Mouse (Mus musculus) neural tube, embryonic 14.5 days (tissue): ENCODE data around the gene Zbtb11. TPM values are rescaled to one million over a fixed set of nuclear protein-coding genes. Genes with fewer than 3 reads are reported as not detected.
"Not testable (repeated sequence)": the region's sequence is repeated elsewhere in the genome, so short reads cannot be mapped to it uniquely, and the experiment has no call there.

ENCODE experiments used
- ATAC-seq: fragments of 200-750 bp; cut with Nextera tagmentation; 2 replicates; pipeline ENCODE4 v1.8.0; 2017; ENCODE audit warnings: low read depth, mild to moderate bottlenecking, moderate TSS enrichment, moderate library complexity
- H3K27ac ChIP-seq: fragments of 300-500 bp; sonication (generic); 2 replicates; pipeline ENCODE4 v1.5.1; 2014; ENCODE audit warnings: low read depth, mild to moderate bottlenecking, control low read depth, low read length, moderate library complexity, mixed read lengths
- H3K27me3 ChIP-seq: fragments of 300-500 bp; sonication (generic); 2 replicates; pipeline ENCODE4 v1.6.1; 2014; ENCODE audit warnings: low read length; ENCODE audit not compliant: control insufficient read depth, insufficient read depth
- H3K36me3 ChIP-seq: fragments of 300-500 bp; sonication (generic); 2 replicates; pipeline ENCODE4 v1.6.1; 2014; ENCODE audit warnings: low read length, mixed read lengths; ENCODE audit not compliant: control insufficient read depth, insufficient read depth
- H3K4me1 ChIP-seq: fragments of 300-500 bp; sonication (generic); 2 replicates; pipeline ENCODE4 v1.6.1; 2014; ENCODE audit warnings: low read length; ENCODE audit not compliant: control insufficient read depth, insufficient read depth
- H3K4me2 ChIP-seq: fragments of 300-500 bp; sonication (generic); 2 replicates; pipeline ENCODE4 v1.6.1; 2014; ENCODE audit warnings: mild to moderate bottlenecking, low read depth, low read length, control low read depth
- H3K4me3 ChIP-seq: fragments of 300-500 bp; sonication (generic); 2 replicates; pipeline ENCODE4 v1.5.1; 2014; ENCODE audit warnings: low read depth, low read length, control low read depth, mixed read lengths
- H3K9ac ChIP-seq: fragments of 300-500 bp; sonication (generic); replicated peaks from 2 replicates; pipeline ENCODE4 v1.6.1; 2014; ENCODE audit warnings: low read depth, mild to moderate bottlenecking, control low read depth, low read length, mixed read lengths
- H3K9me3 ChIP-seq: fragments of 300-500 bp; sonication (generic); 2 replicates; pipeline ENCODE4 v1.6.1; 2016; ENCODE audit warnings: low read length; ENCODE audit not compliant: control insufficient read depth
- WGBS: fragments of 180-500 bp; shearing (Covaris S2); extraction: QIAGEN DNeasy Blood & Tissue Kit; methylation state at CpG from one replicate; pipeline ENCODE4 v1.1.7; 2014; 5-methylcytosine and 5-hydroxymethylcytosine counted together
- polyA plus RNA-seq: library from polyadenylated mRNA; unstranded; fragments of >200 nt; fragmentation: Nextera tagmentation; extraction: Ambion mirVana; gene quantifications from 2 replicates; pipeline ENCODE4 v1.2.1, GENCODE M21; 2014

Gene Zbtb11
- polyA plus RNA-seq, 1 experiment from 2014 or later: 30.6 TPM

DNA sequence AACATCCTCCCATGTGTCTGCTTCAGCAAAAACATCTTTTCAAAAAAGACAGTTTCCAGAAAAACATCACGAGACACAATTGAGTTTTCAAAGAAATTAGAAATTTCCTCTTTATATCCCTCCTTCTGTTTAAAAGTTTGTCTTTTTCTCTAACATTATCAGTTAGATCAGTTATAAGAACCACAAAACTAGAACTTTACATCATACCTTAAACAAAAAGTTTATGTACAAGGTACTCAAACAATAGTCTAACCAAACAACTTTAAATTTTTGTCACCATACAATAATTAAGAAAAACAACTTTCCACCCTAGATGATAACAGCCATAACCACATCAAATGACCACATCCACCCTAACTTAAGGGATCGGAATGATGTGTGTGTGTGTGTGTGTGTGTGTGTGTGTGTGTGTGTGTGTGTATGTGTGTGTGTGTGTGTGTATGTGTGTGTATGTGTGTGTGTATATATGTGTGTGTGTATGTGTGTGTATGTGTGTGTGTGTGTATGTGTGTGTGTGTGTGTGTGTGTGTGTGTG is 25.7 kb upstream of the Zbtb11 start:
- not testable (repeated sequence) for H3K9me3 ChIP-seq, H3K27ac ChIP-seq, H3K36me3 ChIP-seq, H3K9ac ChIP-seq, H3K27me3 ChIP-seq, H3K4me1 ChIP-seq, H3K4me2 ChIP-seq, ATAC-seq, H3K4me3 ChIP-seq
- WGBS: 85% methylated on average over 2 of the region's 2 CpGs

DNA sequence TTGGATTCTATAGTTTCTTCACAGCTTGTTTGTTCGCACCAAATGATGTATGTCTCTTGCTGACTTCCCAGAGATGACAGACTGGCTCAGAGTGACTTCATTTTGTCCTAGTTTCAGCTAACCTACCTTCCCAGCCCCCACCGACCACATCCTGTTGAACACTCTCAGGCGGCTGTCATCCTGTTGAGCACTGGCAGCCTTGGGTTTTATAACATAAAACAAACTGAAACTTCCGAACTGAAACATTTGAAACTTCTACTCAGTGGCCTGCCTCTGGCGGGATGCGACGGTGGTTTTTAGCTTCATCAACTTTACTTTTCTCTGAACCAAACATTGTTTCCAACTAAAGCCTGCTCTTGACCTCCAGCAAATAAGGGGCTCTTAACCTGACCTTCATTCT is 24.7 kb upstream of the Zbtb11 start:
- H3K4me3 ChIP-seq: no peak overlapping the region
- no peak overlapping the region for H3K4me2 ChIP-seq
- no peak overlapping the region for H3K9ac ChIP-seq
- no peak overlapping the region for H3K27ac ChIP-seq
- H3K36me3 ChIP-seq: no peaks in the 10 kb centered on the region
- H3K9me3 ChIP-seq: no peaks in the 10 kb centered on the region
- H3K27me3 ChIP-seq: no peaks in the 10 kb centered on the region
- H3K4me1 ChIP-seq: no peaks in the 10 kb centered on the region
- no peak for ATAC-seq
- WGBS: 75% methylated on average over 7 of the region's 7 CpGs

DNA sequence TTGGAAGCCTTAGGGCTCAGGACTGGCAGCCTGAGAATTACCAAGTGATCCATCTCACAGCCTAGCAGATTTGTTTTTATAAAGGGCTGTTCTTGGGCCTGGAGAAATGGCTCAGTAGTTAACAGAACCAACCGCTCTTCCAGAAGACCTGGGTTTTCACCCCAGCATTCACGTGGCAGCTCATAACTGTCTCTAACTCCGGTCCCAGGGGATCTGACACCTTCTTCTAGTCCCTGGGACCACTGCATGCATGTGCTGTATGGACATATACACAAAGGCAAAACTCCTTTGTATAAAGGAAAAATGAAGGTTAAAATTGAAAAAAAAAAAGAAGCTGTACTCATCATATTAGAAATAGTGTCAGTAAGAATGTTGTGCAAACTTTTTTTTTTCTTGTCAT is 23.2 kb upstream of the Zbtb11 start:
- ATAC-seq: no peak
- no peak overlapping the region for H3K27ac ChIP-seq
- no peaks in the 10 kb centered on the region for H3K4me1 ChIP-seq
- no peaks in the 10 kb centered on the region for H3K9me3 ChIP-seq
- H3K27me3 ChIP-seq: no peaks in the 10 kb centered on the region
- no peak overlapping the region for H3K9ac ChIP-seq
- no peak overlapping the region for H3K4me2 ChIP-seq
- H3K4me3 ChIP-seq: no peak overlapping the region
- H3K36me3 ChIP-seq: no peaks in the 10 kb centered on the region
- 72% methylated on average over 3 of the region's 3 CpGs for WGBS

DNA sequence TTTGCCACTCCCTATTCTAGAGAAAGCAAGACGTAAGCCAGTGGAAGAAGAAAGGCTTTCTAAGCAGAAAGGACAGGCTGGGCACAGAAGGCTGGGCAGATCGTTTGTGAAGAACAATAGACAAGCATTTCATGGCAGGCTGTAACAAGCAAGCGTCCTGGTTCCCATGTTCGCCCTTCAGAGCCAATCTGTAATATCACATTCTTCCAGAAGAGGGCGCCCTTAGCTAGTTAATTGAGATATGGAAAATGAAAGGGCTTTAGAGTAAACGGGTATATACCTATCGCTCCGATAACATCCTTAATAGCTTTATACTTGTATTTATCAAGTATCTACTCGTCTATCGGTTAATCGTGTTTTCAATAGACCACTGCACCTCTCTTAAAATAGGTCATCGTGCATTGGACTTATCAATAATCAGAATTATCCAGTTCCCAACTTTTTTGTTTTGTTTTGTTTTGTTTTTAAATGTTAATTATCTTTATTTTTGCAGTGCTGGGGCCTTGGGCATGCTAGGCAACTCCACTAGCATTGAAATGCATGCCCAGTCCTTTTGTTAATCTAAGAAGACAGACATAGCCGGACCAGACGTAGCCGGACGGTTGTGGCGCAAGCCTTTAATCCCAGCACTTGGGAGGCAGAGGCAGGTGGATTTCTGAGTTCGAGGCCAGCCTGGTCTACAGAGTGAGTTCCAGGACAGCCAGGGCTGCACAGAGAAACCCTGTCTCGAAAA is 22.6 kb upstream of the Zbtb11 start:
- Histone ChIP-seq H3K4me1 (no peaks in the 10 kb centered on the region), H3K27ac (no peak overlapping the region), H3K9ac (no peak overlapping the region), H3K27me3 (no peaks in the 10 kb centered on the region), H3K36me3 (no peaks in the 10 kb centered on the region), H3K9me3 (no peaks in the 10 kb centered on the region), H3K4me2 (no peak overlapping the region), H3K4me3 (no peak overlapping the region)
- 40% methylated on average over 19 of the region's 19 CpGs for WGBS
- peak; percentile 79; the same call in 1 of the 2 replicates for ATAC-seq

DNA sequence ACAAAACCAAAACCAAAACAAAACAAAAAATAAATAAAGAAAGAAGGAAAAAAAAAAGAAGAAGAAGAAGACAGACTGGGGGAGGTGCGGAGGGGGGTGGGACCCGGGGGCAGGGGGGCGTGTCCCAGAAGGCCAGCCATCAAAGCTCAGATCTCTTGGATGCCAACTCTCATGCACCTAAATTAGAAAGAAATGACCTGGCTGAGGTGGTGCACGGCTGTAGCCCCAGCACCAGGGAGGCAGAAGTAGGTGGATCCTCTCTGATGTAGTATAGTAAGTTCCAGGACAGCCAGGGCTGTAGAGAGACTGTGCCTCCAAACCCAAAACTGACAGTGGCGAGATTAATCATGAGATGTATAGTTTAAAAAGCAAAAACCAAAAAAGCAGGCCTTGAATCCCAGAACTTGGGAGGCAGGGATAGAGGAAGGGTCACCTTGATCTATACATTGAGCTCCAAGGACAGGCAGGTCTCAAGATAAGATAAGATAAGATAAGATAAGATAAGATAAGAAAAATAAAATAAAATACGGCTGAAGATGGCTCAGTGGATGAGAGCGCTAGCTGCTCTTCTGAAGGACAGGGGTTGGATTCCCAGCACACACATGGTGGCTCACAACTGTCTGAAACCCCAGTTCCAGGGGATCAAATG is 21.9 kb upstream of the Zbtb11 start:
- no peaks in the 10 kb centered on the region for H3K9me3 ChIP-seq
- WGBS: 82% methylated on average over 7 of the region's 7 CpGs
- no peak overlapping the region for H3K9ac ChIP-seq
- H3K27me3 ChIP-seq: no peaks in the 10 kb centered on the region
- no peaks in the 10 kb centered on the region for H3K4me1 ChIP-seq
- no peaks in the 10 kb centered on the region for H3K36me3 ChIP-seq
- no peak overlapping the region for H3K4me3 ChIP-seq
- ATAC-seq: no peak
- no peak overlapping the region for H3K4me2 ChIP-seq
- H3K27ac ChIP-seq: no peak overlapping the region

DNA sequence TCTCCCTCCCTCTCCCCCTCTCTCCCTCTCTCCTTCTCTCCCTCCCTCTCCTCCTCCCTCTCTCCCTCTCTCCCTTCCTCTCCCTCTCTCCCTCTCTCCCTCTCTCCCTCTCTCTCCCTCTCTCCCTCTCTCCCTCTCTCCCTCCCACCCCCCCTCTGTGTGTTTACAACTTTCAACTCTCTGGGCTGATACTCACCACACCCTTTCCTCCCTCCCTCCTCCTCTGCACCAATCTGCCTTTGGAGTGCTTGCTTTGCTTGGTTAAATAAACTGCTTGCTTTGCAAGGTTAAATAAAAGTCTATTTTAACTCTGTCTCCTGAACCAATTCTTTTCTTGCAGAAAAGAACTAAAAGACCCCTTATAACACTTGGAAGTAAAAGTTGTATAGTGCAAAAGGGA is 20.9 kb upstream of the Zbtb11 start:
- Histone ChIP-seq H3K4me2 (no peak overlapping the region), H3K9me3 (no peaks in the 10 kb centered on the region), H3K27me3 (no peaks in the 10 kb centered on the region), H3K27ac (no peak overlapping the region), H3K4me1 (no peaks in the 10 kb centered on the region), H3K9ac (no peak overlapping the region), H3K4me3 (no peak overlapping the region), H3K36me3 (no peaks in the 10 kb centered on the region)
- ATAC-seq: no peak

DNA sequence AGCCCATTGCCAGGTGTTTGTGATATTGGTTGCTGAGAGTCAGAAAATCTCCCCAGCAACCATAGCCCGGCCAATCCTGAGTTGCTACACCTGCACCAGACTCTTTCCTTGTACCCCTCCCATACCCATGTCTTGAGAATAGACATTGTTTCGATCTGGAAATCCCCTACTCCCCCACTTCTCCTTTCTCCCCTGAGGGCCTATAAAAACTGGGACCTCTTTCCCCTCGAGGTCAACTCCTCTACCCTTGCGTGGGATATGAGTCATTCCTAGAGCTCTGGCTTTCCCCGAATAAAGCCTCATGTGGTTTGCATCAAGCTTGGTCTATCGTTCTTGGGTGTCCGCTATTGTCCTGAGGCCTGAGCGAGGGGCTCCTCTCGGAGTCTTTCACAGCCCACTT is 19.5 kb upstream of the Zbtb11 start:
- not testable (repeated sequence) for ATAC-seq

DNA sequence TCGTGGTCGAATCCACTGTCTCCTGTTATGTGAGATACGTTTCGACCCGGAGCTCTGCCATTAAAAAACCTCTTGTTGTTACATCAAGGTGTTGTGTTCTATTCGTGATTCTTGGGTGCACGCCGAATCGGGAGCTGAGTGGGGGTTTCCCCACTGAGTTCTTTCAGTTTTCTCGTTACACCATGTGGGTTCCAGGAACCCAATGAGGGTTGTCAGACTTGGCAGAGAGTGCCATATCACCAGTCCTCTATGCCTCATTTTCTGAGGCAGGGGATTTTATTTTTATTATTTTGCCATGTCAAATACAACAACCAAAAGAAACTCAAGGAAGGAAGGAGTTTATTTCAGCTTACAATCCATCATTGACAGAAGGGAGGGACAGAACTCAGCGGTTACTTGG is 10.6 kb upstream of the Zbtb11 start:
- H3K4me2 ChIP-seq, H3K4me1 ChIP-seq, H3K9me3 ChIP-seq, H3K36me3 ChIP-seq, ATAC-seq, H3K27me3 ChIP-seq, H3K27ac ChIP-seq, H3K4me3 ChIP-seq, H3K9ac ChIP-seq: not testable (repeated sequence)
- WGBS: 87% methylated on average over 6 of the region's 11 CpGs

More for the DNA sequence above, 19.5 kb upstream of the Zbtb11 start:
- H3K4me3 ChIP-seq, H3K9ac ChIP-seq, H3K27ac ChIP-seq, H3K4me2 ChIP-seq, H3K27me3 ChIP-seq, H3K36me3 ChIP-seq, H3K4me1 ChIP-seq, H3K9me3 ChIP-seq: not testable (repeated sequence)
- 93% methylated on average over 9 of the region's 9 CpGs for WGBS

DNA sequence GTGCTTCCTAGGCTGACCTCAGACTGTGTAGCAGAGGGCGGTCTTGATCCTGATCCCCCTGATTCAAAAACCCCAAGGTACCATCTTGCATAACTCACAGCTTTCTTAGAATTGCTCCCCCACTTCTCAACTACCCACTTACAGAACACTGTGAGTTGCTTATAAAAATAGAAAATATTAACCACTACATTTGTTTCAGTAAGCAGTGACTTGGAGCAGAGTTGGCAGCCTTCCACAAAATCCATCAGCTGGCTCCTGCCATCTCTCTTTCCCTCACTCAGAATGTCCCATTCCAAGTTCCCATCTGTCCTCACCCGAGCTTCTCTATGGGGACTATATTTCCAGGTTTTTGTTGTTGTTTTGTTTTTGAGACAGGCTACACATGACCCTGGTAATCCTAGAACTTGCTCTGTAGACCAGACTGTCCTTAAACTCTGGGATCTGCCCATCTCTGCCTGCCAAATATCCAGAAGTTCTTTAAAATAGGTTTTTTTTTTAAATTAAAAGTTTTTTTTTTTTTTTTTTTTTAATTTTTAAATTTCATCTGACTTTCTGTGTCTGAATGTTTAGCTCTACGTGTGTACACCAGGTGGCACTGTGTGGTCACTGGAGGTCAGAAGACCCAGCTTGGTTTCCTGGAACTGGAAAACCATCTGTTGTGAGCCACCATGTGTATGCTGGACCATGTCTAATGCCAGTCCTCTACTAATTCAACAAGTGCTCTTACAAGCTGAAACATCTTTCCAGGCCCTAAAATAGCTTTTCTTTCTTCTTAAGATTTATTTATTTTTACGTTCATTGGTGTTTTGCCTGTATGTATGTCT is 9.3 kb upstream of the Zbtb11 start:
- Histone ChIP-seq H3K4me3 (no peak overlapping the region), H3K9ac (no peak overlapping the region), H3K36me3 (peaks cover 4% of the 10 kb centered on the region; the same call in 1 of the 2 replicates), H3K27ac (no peak overlapping the region), H3K9me3 (no peaks in the 10 kb centered on the region), H3K4me1 (peaks cover 5% of the 10 kb centered on the region; the same call in 1 of the 2 replicates), H3K27me3 (no peaks in the 10 kb centered on the region), H3K4me2 (no peak overlapping the region)
- no peak for ATAC-seq
- 68% methylated on average over 4 of the region's 4 CpGs for WGBS
